Mouse (Mus musculus) embryonic facial prominence, embryonic 11.5 days (tissue): ENCODE data around the gene Inafm2. TPM values are rescaled to one million over a fixed set of nuclear protein-coding genes. Genes with fewer than 3 reads are reported as not detected.

ENCODE experiments used
- polyA plus RNA-seq: library from polyadenylated mRNA; unstranded; fragments of >200 nt; fragmentation: Nextera tagmentation; extraction: Ambion mirVana; gene quantifications from 2 replicates; pipeline ENCODE4 v1.2.1, GENCODE M21; 2014

Inafm2 gene
- polyA plus RNA-seq, 1 experiment from 2014 or later = 25.8 TPM

Other genes with a start within 250 kb of the Inafm2 start
- gene Bmf, start 196.1 kb upstream of the Inafm2 start, polyA plus RNA-seq = 5.0 and 5.1 TPM in 2 replicates
- gene Bub1b, start 147.5 kb upstream of the Inafm2 start, polyA plus RNA-seq = 131 and 135 TPM in 2 replicates
- gene Pak6, start 82.5 kb upstream of the Inafm2 start, polyA plus RNA-seq = 0.50 and 0.92 TPM in 2 replicates
- gene Ankrd63, start 41.8 kb upstream of the Inafm2 start, polyA plus RNA-seq = 0.04 TPM in 1 of 2 replicates, not detected in the other
- gene Plcb2, start 17.3 kb upstream of the Inafm2 start, polyA plus RNA-seq = 0.22 and 0.40 TPM in 2 replicates
- gene Ccdc9b, start 16.9 kb downstream of the Inafm2 start, polyA plus RNA-seq = 0.52 and 0.66 TPM in 2 replicates
- gene Phgr1, start 27.0 kb downstream of the Inafm2 start, polyA plus RNA-seq = not detected in 2 replicates
- 1.5 and 1.8 TPM in 2 replicates for gene Disp2, start 34.0 kb downstream of the Inafm2 start, polyA plus RNA-seq
- gene Knstrn, start 68.2 kb downstream of the Inafm2 start, polyA plus RNA-seq = 176 and 195 TPM in 2 replicates
- 53.7 and 62.2 TPM in 2 replicates for gene Ivd, start 116.2 kb downstream of the Inafm2 start, polyA plus RNA-seq
- 1.1 and 1.2 TPM in 2 replicates for gene Bahd1, start 154.6 kb downstream of the Inafm2 start, polyA plus RNA-seq
- 31.8 and 32.0 TPM in 2 replicates for gene Chst14, start 180.7 kb downstream of the Inafm2 start, polyA plus RNA-seq